Mouse (Mus musculus): ENCODE results near the gene Popdc3. TPM values are rescaled to one million over a fixed set of nuclear protein-coding genes. Genes with fewer than 3 reads are reported as not detected.

The Popdc3 gene
- total and polyA plus RNA-seq, 3 experiments, result not detected

GRCm38 (mm10) chr10:45276499-45276898, 98.6 kb downstream of the Popdc3 start:
- H3K27ac ChIP-seq (ENCODE audit: control insufficient read depth, low read depth, low read length), result no peak overlapping the region
- H3K27me3 ChIP-seq (ENCODE audit: control insufficient read depth in 1 of 2, insufficient read depth in 2 of 2, low read length in 2 of 2), result peaks cover 0 to 1% of the 10 kb centered on the region in 2 experiments; a peak in 1 of 4 replicates
- no peaks in the 10 kb centered on the region for H3K4me1 ChIP-seq (ENCODE audit: control insufficient read depth in 1 of 2, insufficient read depth in 2 of 2, low read length in 2 of 2)
- H3K9me3 ChIP-seq (replicated peaks; ENCODE audit: insufficient read depth, low read length), result no peaks in the 10 kb centered on the region
- no peaks in the 10 kb centered on the region for H3K79me2 ChIP-seq (ENCODE audit: control insufficient read depth, insufficient read depth, low read length, poor library complexity)
- H3K4me3 ChIP-seq (ENCODE audit: control insufficient read depth in 1 of 2, insufficient read depth in 1 of 2, low read depth in 2 of 2, low read length in 2 of 2), result no peak overlapping the region
- TF ChIP-seq UBTF (IDR thresholded peaks at IDR 0.05; ENCODE audit: borderline replicate concordance, insufficient read depth, low read depth, low read length), result no peak
- no peak for TF ChIP-seq ETS1 (IDR thresholded peaks at IDR 0.05; ENCODE audit: low read depth, low read length)
- no peak for TF ChIP-seq MAZ (IDR thresholded peaks at IDR 0.05; ENCODE audit: low read depth, low read length)
- no peak for TF ChIP-seq BHLHE40 (IDR thresholded peaks at IDR 0.05; ENCODE audit: borderline replicate concordance, low read depth, low read length)
- no peak for TF ChIP-seq EP300 (IDR thresholded peaks at IDR 0.05; ENCODE audit: low read depth in 1 of 2, low read length in 2 of 2)
- TF ChIP-seq ZC3H11A (IDR thresholded peaks at IDR 0.05; ENCODE audit: low read depth, low read length), result no peak
- no peak for TF ChIP-seq POLR2AphosphoS5 (IDR thresholded peaks at IDR 0.05; ENCODE audit: borderline replicate concordance, low read depth, low read length)
- no peak for TF ChIP-seq GABPA (IDR thresholded peaks at IDR 0.05; ENCODE audit: low read depth, low read length)
- no peak for TF ChIP-seq MYB (IDR thresholded peaks at IDR 0.05; ENCODE audit: low read depth, low read length)
- TF ChIP-seq TAL1 (IDR thresholded peaks at IDR 0.05; ENCODE audit: low read length), result no peak
- no peak for TF ChIP-seq POLR2A (IDR thresholded peaks at IDR 0.05; ENCODE audit: control insufficient read depth in 1 of 2, insufficient read depth in 1 of 2, low read depth in 1 of 2, low read length in 2 of 2, poor library complexity in 1 of 2)
- no peak for TF ChIP-seq MAFK (IDR thresholded peaks at IDR 0.05; ENCODE audit: borderline replicate concordance, low read depth, low read length)
- TF ChIP-seq SIN3A (IDR thresholded peaks at IDR 0.05; ENCODE audit: low read length), result no peak
- TF ChIP-seq JUND (IDR thresholded peaks at IDR 0.05; ENCODE audit: low read depth, low read length), result no peak
- TF ChIP-seq USF1 (IDR thresholded peaks at IDR 0.05; ENCODE audit: low read depth, low read length), result no peak
- TF ChIP-seq GATA1 (IDR thresholded peaks at IDR 0.05; ENCODE audit: low read depth, low read length), result no peak
- no peak for TF ChIP-seq ZMIZ1 (IDR thresholded peaks at IDR 0.05; ENCODE audit: low read depth, low read length)
- TF ChIP-seq ZNF384 (IDR thresholded peaks at IDR 0.05; ENCODE audit: low read depth, low read length), result no peak
- no peak for TF ChIP-seq NRF1 (IDR thresholded peaks at IDR 0.05; ENCODE audit: insufficient read depth, low read depth, low read length, poor library complexity, severe bottlenecking)
- no peak for TF ChIP-seq NELFE (IDR thresholded peaks at IDR 0.05; ENCODE audit: low read depth, low read length)
- H3K36me3 ChIP-seq (ENCODE audit: control insufficient read depth in 1 of 2, insufficient read depth in 2 of 2, low read length in 2 of 2), result no peaks in the 10 kb centered on the region
- H3K9ac ChIP-seq (ENCODE audit: control insufficient read depth, low read depth, low read length, poor library complexity, severe bottlenecking), result no peak overlapping the region
- DNase-seq (ENCODE audit: low read depth, low spot score), result no peak

GRCm38 (mm10) chr10:45276995-45277394, 99.1 kb downstream of the Popdc3 start:
- no peak overlapping the region for H3K27ac ChIP-seq (ENCODE audit: control insufficient read depth, low read depth, low read length)

More at GRCm38 (mm10) chr10:45276995-45277394, 99.1 kb downstream of the Popdc3 start:
- DNase-seq (ENCODE audit: low read depth, low spot score), result no peak
- no peak overlapping the region for H3K9ac ChIP-seq (ENCODE audit: control insufficient read depth, low read depth, low read length, poor library complexity, severe bottlenecking)
- TF ChIP-seq MAZ (IDR thresholded peaks at IDR 0.05; ENCODE audit: low read depth, low read length), result no peak
- no peak for TF ChIP-seq MAX (IDR thresholded peaks at IDR 0.05; ENCODE audit: low read length)
- no peak for TF ChIP-seq EP300 (IDR thresholded peaks at IDR 0.05; ENCODE audit: low read depth in 1 of 2, low read length in 2 of 2)
- TF ChIP-seq ZMIZ1 (IDR thresholded peaks at IDR 0.05; ENCODE audit: low read depth, low read length), result no peak
- TF ChIP-seq JUND (IDR thresholded peaks at IDR 0.05; ENCODE audit: low read depth, low read length), result no peak
- TF ChIP-seq NELFE (IDR thresholded peaks at IDR 0.05; ENCODE audit: low read depth, low read length), result no peak
- no peak for TF ChIP-seq MXI1 (IDR thresholded peaks at IDR 0.05; ENCODE audit: low read depth, low read length)
- TF ChIP-seq POLR2AphosphoS2 (IDR thresholded peaks at IDR 0.05; ENCODE audit: low read length), result no peak
- TF ChIP-seq UBTF (IDR thresholded peaks at IDR 0.05; ENCODE audit: borderline replicate concordance, insufficient read depth, low read depth, low read length), result no peak
- TF ChIP-seq CHD2 (IDR thresholded peaks at IDR 0.05; ENCODE audit: low read length), result no peak
- no peak for TF ChIP-seq ZC3H11A (IDR thresholded peaks at IDR 0.05; ENCODE audit: low read depth, low read length)
- TF ChIP-seq E2F4 (IDR thresholded peaks at IDR 0.05; ENCODE audit: borderline replicate concordance, low read depth, low read length), result no peak
- TF ChIP-seq MYB (IDR thresholded peaks at IDR 0.05; ENCODE audit: low read depth, low read length), result no peak
- no peak for TF ChIP-seq ZNF384 (IDR thresholded peaks at IDR 0.05; ENCODE audit: low read depth, low read length)
- TF ChIP-seq GATA1 (IDR thresholded peaks at IDR 0.05; ENCODE audit: low read depth, low read length), result no peak
- H3K36me3 ChIP-seq (ENCODE audit: control insufficient read depth in 1 of 2, insufficient read depth in 2 of 2, low read length in 2 of 2), result no peaks in the 10 kb centered on the region
- H3K4me1 ChIP-seq (ENCODE audit: control insufficient read depth in 1 of 2, insufficient read depth in 2 of 2, low read length in 2 of 2), result no peaks in the 10 kb centered on the region
- no peaks in the 10 kb centered on the region for H3K79me2 ChIP-seq (ENCODE audit: control insufficient read depth, insufficient read depth, low read length, poor library complexity)
- H3K4me3 ChIP-seq (ENCODE audit: control insufficient read depth in 1 of 2, insufficient read depth in 1 of 2, low read depth in 2 of 2, low read length in 2 of 2), result no peak overlapping the region
- no peaks in the 10 kb centered on the region for H3K9me3 ChIP-seq (replicated peaks; ENCODE audit: insufficient read depth, low read length)
- H3K27me3 ChIP-seq (ENCODE audit: control insufficient read depth in 1 of 2, insufficient read depth in 2 of 2, low read length in 2 of 2), result no peaks in the 10 kb centered on the region; a peak in 1 of 4 replicates

Data from MEL (cell line).